Mouse (Mus musculus) v-Abl transformed pro-B cells (cell line): ENCODE measurements around the gene Obscn.

Experiments
- in situ Hi-C, 2 experiments: fragments of 400-800 bp; cut with MboI; formaldehyde crosslinking; loops; one replicate each; pipeline ENCODE4 v1.15.1; 2025; ENCODE audit not compliant: unreplicated experiment in 2 of 2

The Obscn gene

DNA sequence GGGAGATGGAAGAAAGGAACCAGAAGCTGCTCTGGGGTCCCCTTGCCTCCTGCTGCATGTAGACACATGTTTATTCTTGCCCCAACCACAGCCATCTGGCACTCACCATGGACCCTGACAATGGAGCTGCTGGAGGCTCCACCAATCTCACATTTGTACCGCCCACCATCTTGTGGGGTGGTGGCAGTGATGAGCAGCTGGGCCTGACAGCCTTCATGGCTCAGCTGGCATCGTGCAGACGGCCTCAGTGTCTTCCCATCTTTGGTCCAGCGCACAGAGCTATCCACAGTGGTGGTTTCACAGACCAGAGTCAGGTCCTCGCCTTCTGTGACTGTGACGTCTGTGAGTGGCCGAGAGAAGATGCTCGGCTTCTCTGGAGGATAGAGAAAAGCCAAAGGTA is 67.3 kb downstream of the Obscn start:
- in situ Hi-C loops = no loop called here

DNA sequence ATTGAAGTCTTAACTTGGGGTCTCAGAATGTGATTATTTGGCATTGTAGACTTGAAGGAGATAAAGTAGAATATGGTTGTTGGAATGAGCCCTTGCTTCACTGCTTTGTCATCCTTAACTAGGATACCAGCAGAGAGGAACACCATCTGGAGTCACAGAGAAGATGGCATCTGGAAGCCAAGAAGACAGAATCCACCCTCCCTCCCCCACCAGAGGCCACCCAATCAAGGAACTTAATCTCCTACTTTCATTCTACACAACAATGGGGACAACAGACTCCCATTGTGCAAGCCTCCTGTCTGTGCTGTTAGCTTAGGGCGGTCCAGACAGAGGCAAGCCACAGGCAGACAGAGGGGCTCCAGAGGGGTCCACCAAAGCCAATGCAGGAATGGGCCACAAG is 67.8 kb downstream of the Obscn start:
- in situ Hi-C loops = no loop called here

DNA sequence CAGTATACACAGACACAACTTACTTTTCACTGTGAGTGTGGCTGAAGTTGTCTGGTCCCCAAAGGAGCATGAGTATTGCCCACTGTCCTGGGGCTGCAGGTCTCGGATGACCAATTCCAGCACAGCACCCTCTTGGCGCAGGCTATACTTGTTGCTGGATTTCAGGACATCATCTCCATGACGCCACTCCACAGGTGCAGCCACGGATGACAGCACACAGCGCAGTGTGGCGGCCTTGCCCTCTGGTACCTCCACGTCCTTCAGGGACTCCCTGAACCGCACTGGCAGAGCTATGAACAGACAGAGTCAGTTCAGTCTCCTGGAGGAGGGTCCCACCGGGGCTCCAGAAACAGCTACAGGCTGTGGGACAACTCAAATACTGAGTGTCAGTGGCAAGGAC is 68.3 kb downstream of the Obscn start:
- in situ Hi-C loops = no loop called here

DNA sequence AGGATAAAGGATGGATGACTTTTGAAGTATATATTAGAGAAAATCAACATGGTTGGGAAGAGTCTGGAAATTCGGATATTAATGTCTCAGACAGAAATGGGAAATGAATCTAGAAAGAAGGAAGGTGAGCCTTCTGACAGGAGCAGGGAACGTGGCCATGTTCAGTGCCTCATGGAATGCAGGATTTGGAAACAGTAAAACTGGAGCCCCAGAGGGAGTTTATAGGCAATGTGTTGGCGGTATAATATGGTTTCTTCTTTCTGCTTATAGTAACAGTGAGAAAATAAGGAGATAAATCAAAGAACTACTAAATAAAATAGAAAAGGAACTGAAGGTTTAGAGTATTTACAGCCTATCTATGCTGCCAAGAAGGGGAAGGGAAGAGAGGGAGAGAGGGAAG is 78.2 kb downstream of the Obscn start:
- in situ Hi-C loops = no loop called here

DNA sequence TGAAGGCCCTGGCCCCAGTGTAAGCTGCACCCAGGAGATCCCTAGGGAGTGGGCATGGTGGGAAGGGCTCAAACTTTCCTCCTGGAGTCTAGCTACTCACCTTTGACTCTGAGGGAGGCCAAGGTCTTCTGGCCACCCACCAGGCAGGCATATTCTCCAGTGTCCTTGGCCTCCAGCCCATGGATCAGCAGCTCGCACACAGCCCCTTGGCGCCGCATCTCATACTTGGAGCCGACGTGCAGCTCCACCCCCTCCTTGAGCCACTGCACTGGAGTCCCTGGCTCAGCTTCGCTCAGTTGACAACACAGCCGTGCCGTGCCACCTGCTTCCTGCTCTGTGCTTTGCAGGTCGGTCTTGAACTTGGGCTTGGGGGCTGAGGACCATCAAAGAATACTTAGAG is 85.2 kb downstream of the Obscn start:
- in situ Hi-C loops = no loop called here

DNA sequence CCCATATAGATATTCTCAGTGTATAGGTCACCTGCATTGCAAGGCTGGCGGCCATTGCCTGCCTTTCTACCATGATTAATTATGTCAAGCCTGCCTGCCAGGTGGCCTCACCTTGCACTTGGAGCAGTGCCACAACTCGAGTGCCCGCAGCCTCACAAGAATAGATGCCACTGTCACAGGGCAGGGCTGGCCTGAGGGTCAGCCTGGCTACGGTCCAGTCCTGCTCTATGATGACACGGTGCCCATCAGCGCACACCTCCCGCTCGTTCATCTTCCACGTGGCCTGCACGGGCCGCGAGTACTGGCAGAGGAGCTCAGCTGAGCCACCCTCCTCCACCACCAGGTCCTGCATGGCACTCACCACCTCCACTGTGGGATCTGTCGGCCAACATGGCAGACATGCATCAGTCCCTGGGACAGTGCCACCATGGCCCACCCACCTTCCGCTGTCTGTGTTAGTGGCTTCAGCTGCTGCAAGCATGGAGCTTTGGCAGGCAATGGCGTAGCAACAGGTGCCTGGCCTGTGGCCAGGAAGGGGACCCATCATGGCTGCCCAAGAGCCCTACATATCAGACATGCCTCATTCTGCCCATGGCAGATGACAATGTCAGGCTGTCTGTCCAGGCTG is 91.4 kb downstream of the Obscn start:
- in situ Hi-C loops = loop anchor here in 1 of 2 experiments (25.0 kb wide), 1 partner anchor 633 kb away; the partner anchor contains the start of gene 1810065E05Rik

DNA sequence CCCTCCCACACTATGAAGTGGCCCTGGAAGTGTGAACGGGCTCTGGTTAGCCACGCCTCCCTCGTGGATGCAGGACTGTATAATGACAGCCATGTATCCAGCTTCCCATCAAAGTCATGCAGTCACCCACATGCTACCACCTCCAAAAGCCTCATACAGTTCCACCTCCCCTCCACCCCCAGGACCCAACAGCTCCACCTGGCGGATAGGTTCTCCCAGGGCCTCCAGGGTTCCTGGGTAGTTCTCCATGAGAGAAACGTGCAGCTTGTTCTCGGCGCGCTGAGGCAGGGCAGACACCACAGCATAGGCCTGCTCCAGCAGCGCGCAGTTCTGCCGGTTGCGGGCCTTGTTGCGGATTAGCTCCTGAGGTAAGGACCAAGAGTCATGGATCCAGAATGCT is 107.2 kb downstream of the Obscn start:
- in situ Hi-C loops = loop anchor here (5.0 to 25.0 kb wide), 2 partner anchors 62 to 617 kb away; partner anchors contain the start of gene 1810065E05Rik (in 1 of the 2)

DNA sequence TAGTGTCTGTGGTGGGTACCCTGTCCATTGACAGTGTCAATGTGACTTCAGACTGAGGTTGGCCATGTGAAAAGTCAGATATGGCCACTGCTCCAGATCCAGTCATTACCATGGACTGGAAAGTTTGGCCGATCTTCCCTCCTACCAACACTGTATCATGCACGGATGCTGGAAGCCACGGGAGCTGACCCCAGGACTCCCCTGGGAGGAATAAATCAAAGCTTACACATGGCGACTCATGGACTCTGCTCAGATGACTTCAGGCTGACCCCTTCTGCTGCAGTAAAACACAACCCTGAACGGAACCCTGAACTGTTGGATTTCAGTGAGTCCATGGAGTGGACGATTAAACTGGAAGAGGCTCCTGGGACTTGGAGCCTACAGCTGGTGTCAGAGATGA is 109.8 kb downstream of the Obscn start:
- in situ Hi-C loops = loop anchor here (5.0 to 25.0 kb wide), 2 partner anchors 59 to 614 kb away; partner anchors contain the start of gene 1810065E05Rik (in 1 of the 2)

DNA sequence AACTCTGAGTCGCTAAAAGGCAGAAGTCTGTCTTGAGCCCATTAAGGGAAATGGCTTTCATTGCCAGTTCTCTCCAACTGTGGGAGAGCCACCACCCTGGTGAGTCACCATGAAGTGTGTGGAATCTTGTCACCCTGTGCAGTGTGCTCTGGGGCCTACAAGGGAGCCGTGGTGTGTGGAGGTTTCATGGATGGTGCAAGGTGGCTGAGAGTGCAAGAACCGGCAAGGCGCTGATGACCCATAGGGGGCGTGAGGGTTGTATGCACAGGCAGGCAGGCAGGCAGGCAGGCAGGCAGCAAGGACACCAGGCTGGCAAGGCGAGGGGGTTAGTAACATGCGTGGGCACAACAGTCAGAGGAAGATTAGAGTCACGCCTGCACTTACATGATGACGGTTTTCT is 121.2 kb downstream of the Obscn start:
- in situ Hi-C loops = loop anchor here (10.0 to 25.0 kb wide), 2 partner anchors 50 to 603 kb away; partner anchors contain the start of gene 1810065E05Rik (in 1 of the 2)

DNA sequence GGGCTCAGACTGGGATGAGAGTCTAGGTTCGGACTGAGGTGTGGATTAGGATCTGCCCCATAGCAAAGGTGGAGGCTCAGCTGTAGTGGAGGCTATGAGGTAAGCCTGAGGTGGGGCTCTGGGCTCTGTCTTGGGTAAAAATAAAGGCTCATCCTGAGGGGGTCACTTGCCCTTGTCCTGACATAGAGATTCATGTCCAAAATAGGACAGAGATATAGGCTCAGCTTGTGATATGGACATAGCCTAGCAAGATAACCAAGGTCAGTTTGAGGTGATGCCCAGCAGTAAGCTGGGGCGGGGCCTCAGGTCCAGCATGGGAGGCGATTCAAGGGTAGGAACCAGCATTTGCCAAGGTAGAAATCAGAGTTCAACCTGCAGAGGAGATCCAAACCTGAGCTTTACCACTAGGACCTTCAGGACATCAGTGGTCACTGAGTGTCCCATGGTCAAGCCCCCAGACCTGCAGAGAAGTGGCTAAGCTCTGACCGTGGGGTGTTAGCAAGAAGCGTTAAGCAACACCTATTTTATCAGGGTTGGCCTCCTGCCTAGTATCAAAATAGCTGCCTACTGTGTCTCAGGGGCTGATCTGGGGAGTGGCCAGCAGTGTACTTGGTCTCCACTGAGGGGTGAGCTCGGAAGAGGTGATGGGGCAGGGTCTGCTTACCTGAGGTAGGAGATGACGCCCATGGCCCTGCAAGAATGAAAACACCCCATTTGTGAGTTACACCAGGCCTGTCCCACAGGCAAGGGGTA is 133.7 kb downstream of the Obscn start:
- in situ Hi-C loops = loop anchor here in 1 of 2 experiments (25.0 kb wide), 1 partner anchor 590 kb away; the partner anchor contains the start of gene 1810065E05Rik

DNA sequence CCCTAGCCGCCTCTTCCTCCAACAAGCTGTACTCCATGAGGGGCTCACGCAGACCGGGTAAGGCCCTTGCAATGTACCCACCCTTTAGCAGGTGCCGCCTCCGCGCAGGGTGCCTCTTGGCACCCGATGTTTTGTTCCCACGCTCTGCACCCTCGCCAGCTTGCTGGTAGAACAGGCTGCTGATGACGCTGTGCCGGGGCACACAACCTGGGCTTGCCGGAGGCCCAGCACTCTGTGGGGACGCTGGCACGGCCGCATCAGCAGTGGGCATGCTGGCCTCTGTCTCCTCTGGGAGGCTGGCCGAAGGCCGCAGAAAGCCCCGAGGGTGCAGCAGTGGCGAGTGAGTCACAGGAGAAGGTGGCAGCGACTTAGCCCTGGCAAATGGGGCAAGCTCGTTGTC is 135.6 kb downstream of the Obscn start:
- in situ Hi-C loops = loop anchor here in 1 of 2 experiments (25.0 kb wide), 1 partner anchor 588 kb away; the partner anchor contains the start of gene 1810065E05Rik

DNA sequence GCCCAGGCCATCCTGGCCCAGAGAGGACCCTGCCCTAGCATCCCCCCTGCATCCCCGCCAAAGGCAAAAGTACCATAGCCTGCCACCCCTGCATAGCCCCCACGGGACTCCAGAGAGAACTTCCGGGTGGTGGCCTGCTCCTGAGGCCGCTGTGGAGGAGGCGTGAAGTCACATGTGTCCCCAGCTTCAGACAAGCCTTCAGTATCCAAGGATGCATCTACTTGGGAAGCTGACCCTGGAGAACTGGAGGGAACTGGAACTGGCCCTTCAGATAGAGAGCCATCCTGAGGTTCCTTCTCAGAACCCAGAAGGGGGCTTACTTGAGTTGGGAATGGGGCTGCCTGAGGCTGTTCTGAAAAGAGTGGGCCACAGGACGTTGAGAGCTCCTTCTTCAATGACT is 136.4 kb downstream of the Obscn start:
- in situ Hi-C loops = loop anchor here in 1 of 2 experiments (25.0 kb wide), 1 partner anchor 588 kb away; the partner anchor contains the start of gene 1810065E05Rik

DNA sequence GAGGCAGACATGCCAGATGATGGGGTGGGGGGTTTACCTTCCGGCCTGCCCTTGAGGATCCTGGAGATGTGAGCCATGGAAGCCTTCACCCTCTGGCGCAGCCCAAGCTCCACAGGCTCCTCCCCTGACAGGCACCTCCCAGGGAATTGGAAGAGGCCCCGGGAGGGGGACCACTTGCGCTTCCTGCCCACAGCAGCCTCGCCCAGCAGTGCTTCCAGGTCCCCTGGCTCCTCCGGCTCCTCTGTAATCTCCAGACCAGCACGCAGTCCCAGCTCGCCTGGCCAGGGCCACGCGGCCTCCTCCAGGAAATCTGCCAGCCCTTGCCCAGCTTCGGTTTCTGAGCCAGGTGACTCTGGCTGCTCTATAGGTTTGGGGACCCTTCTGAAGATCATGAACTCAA is 137.0 kb downstream of the Obscn start:
- in situ Hi-C loops = no loop called here

DNA sequence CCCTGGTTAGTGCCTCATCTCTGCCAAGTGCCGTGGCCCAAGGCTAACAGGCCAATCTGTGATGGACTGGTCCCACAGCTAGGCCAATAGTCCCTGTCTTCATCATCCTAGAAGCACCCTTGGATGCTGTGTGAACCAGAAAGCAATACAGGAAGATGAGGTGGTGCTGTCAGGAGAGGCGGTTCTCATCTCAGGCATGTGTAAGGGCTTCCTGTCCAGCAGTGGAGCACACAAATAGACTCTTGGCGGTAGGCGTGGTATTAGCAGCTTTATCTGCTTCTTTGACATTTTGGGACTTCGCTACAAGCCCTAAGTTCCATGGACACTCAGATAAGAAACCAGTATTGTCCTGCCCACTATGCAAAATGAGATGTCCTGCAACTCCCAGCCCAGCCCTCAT is 138.7 kb downstream of the Obscn start:
- in situ Hi-C loops = no loop called here

DNA sequence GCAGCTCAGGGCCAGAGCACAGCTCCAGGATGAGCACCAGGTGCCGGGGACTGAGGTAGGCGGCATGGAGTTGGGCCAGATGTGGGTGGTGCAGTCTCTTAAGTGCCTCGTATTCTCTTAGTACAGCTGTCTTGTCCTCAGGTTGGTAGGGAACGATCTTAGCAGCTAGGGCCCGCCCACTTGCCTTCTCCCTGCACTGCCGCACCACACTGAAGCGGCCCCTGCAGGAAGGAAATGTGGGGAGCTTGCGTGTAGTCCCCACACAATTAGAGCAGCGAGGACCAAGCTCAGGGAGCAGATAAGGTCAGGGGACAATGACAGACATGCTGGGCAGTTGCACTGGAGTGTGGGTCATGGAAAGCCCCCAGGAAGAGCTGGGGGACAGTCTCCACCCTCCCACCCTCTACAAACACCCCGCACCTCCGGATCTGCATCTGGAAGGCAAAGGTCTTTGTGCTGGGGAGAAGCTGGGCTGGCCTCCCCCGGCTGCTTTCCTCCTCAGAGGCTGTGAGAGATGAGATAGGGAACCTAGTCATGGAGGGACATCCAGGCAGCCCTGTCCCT is 140.3 kb downstream of the Obscn start:
- in situ Hi-C loops = no loop called here

DNA sequence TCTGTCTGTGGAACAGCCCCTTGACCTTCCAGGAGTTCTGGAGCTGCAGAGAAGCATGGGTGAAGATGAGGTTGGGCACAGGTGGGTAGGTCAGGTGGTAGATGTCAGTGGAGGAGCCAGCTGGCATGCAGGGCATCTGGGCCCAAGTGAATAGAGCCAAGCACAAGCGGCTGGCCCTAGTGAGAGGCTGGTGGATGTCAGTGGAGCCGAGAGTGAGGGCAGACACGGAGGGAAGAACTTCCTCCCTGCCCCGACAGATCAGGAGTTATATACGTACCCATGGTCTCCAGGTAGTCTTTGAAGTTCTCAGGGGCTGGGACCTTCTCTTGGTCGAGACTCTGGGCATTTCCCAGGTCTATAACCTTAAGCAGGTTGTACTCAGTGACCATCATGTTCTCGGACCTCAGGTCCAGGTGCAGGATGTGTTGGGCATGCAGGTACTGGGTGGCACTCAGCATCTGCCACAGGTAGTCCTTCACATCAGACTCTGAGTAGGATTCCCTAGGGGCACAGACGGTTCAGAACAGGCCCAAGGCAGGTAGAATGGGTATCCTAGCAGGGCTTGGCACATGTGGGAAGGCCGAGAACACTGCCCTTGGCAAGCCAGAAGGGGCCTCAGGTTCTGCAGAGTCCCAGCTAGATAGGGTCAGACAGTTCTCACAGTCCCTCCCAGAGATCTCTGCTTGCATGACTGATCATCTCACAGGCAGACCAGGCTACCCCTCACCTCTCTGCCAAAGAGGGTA is 141.0 kb downstream of the Obscn start:
- in situ Hi-C loops = no loop called here

DNA sequence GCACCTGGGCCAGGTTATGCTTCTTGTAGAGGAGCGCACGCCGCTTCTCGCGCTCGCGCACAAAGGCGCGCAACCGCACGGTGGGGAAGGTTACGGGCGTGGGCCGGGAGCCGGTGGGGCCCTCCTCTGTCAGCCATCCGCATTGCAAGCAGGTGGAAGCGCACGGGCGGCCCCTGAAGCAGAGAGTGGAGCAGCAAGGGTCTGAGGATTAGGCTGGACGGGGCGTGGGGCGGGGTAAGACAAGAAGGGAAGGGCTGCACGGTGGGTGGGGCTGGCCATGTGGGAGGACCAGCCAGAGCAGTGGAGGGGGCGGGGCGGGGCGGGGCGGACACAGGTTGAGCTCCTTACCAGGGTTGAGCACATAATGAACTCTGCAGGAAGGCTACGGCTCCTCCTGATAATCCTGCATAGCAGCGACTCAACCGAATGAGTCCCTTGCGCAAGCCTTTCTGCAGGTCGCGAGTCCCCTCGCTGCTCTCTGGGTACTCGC is 141.8 kb downstream of the Obscn start:
- in situ Hi-C loops = no loop called here

DNA sequence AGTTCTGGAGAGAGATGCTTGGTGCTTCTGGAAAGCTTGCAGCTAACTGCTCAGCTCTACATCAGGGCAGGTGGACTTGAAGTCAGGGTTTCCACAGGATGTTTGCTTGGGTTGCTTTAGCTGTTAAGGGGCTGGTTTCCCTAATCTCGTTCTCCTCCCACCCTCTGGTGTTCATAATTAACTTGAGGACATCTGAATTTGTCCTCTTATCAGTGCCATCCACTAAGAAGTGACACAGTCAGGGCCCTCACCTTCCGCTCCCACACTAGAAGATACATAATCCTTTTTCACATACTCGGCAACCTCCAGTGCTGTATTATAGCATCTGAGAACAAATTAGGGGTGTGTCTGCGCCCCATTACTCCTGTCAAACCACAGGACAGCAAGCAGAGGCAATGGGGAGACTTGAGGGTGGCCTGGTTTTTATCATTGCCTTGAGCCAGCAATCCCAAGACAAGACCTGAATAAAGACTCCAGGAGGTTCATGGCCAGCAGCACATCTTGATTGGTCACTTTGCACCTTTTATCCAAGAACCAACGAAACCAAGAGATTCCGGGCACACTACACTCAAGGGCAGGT is 143.0 kb downstream of the Obscn start:
- in situ Hi-C loops = no loop called here

DNA sequence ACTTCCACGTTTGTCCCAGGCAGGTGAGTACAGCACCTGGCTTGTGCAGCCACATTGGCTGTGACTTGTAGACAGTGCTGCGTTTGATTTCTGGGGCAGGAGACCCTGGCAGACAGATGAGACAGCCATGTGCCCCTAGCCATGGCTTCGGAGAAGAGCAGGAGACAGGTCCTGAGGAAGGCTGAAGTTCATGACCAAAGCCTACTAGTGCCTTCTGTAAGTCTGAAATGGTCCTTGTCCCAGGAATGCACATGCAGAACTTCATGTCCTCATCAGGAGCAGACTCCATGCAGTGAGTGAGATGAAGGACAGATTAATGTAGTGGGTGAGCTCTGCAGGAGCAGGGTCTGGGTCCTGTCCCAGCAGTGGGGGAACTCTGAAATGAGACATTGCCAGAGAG is 144.3 kb downstream of the Obscn start:
- in situ Hi-C loops = no loop called here

DNA sequence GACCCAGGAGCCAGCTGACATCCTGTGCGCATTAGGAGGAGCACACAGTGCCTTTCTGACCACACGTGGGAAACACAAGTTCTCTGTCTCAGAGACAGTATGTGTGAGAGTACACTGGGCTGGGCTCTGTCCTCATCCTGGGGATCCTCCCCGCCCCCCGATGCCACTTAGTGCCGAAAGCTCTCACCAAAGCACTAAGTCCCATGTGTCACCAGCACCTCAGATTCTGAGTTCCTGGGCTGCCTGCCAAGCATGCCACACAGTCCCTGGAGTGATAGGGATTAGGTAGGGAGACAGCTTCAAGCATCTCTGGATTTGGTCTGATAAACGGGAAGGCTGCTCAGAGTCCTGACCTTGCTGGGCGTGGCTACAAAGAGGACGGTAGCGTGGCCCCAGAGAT is 145.4 kb downstream of the Obscn start:
- in situ Hi-C loops = no loop called here
